Mouse (Mus musculus): Measurements from ENCODE around the gene Inhbe.

The Inhbe gene

GRCm38 (mm10) chr10:127343029-127343428, 11.2 kb downstream of the Inhbe start:
- DNase-seq (ENCODE audit: low read depth), result no peak

DNA sequence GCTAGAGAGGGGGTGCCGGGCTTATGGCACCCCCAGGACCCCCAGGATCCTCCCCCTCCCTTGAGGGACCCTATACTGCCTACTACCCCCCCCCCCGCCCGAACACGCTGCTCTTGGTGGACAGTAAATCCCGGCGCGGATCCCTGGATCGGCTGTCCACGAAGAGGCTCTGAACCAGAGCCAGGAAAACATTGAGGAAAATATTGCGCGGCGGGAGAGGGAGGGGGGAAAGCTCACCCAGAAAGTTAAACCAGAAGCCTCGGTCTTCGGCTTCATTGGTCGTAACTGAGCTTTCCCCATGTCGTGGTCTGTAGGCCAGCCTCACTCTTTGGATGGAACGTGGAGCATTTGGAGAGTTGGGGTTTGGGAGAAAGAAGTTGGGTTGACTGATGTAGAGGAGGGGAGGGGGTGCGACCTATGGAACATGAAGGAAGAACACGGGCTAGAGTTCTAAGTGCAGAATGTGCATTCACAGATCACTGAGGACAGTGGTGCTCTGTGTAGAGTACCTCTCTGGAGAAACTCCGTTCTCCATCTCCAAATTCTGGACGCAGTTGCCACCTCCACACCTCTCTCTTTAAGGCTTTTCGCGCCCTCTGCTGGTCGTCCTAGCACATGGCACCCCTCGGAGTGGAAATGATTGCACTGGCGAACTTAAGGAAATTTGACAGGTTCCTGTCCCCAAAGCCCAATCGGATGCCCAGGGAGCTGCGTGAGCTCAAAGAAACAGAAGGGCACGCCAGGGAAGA, 12.1 kb downstream of the Inhbe start, which contains the start of gene Gli1:
Gli1 (minus strand) TSS at position 84 of the 749 bp plus-strand sequence.
- peak; percentile 84 for DNase-seq (ENCODE audit: low read depth)

DNA sequence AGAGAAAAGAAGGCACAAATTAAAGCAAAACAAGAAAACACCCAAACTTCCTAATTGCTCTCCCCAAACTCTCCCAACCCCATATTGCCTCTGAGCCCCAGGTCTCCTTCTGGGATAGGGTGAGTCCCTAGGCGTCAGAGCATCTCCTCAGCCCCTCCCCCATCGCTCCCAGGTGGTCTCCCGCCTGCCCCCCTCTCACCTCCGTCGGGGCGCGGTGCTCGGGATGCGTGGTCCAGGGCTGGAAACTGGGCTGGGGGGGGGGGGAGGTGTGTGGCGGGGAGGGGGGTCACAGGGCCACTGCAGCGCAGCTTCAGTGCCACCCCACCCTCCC, 12.9 kb downstream of the Inhbe start:
- DNase-seq (ENCODE audit: low read depth), result no peak

DNA sequence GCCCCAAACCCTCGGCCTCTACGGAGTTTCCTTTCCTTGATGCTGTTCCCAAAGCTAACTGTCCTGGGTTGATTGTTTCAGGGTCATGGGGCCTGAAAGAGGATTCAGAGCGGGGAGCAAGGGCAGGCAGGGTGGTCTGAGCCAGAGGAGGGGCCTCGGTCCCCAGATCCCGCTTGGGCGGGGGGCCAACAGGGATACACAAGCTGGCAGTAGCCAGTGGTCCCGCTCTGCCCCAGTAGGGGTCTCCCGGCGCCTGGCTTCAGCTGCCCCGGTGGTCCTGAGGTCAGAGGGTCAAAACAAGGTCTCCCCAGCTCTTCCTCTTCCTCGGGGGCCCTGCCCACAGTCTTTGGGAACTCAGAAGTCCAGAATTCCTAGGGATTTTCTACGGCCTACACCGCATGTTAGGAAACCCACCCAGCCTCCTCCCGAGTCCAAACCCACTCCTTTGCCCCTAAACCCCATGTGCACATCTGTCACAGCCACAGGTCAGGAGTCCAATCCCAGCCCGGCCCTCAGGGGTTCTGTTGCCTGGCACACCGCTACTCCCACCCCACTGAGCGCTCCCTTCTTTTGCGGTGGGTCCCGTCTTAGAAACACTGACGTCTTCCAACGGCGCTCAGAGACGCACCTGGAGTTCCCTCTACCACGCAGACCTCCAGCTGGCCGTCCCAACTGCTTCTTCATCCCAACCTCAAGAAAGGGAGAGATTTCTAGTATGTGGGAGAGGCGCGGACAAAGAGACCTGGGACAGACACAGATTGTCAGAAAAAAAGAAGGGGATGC, 13.4 kb downstream of the Inhbe start:
- DNase-seq (ENCODE audit: low read depth), result no peak

- DNase-seq (ENCODE audit: low read depth), result no peak
Observed at GRCm38 (mm10) chr10:127339683-127340576, 14.3 kb downstream of the Inhbe start.

DNA sequence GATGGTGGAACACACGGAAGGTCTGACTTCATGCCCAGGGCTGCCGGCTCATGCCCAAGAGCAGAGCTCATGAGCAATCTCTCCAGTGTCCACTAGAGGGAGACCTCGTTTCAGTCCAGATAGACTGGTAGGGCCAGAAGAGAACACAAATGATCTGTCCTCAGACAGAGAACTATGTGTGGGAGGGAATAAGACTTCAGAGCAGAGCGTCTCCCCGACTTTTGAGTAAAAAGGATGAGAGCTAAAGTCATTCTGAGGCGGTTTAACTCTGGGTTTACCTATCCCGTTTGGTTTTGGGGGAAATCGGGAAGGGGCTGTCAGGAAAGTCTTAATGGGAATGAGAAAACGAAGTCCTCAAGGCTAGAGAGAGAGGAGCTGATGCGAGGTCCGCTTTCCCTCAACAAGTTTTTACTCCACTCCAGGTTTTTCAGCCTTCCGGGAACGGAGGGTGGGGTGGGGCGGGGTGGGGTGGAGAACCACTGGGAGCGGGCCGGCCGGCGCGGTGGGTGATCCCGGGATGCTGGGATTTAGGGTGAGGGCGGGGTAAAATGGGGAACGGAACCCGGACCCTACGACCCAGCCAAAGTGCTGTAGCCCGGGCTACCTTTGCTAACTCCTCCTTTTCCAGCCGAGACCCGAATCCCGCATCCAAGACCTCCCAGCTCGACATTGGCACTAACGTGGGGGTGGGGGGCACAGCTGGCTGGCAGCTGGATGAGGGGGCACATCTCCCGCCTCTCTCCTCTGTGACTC, 15.1 kb downstream of the Inhbe start:
- peak; percentile 87 for DNase-seq (ENCODE audit: low read depth)

- DNase-seq (ENCODE audit: low read depth), result no peak
Observed at GRCm38 (mm10) chr10:127337536-127338099, 16.6 kb downstream of the Inhbe start.

GRCm38 (mm10) chr10:127336952-127337351, 17.3 kb downstream of the Inhbe start:
- no peak for DNase-seq (ENCODE audit: low read depth)

- no peak for DNase-seq (ENCODE audit: low read depth)
Observed at GRCm38 (mm10) chr10:127335271-127335670, 18.9 kb downstream of the Inhbe start.

DNA sequence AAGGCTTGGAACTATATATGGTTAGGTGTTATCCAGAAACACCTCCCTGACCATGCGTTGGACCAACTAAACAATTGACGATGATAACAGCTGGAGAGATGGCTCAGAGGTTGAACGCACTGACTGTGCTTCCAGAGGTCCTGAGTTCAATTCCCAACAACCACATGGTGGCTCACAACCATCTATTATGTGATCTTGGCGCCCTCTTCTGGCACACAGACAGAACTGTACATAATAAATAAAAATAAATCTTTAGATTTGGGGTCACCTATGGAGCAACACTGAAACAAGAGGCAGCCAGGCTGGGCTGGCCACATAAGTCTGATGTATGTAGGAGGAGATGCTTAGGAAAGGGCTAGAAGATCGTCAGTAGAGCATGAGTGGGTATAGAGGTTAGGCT, 21.1 kb downstream of the Inhbe start:
- no peak for DNase-seq (ENCODE audit: low read depth)

DNA sequence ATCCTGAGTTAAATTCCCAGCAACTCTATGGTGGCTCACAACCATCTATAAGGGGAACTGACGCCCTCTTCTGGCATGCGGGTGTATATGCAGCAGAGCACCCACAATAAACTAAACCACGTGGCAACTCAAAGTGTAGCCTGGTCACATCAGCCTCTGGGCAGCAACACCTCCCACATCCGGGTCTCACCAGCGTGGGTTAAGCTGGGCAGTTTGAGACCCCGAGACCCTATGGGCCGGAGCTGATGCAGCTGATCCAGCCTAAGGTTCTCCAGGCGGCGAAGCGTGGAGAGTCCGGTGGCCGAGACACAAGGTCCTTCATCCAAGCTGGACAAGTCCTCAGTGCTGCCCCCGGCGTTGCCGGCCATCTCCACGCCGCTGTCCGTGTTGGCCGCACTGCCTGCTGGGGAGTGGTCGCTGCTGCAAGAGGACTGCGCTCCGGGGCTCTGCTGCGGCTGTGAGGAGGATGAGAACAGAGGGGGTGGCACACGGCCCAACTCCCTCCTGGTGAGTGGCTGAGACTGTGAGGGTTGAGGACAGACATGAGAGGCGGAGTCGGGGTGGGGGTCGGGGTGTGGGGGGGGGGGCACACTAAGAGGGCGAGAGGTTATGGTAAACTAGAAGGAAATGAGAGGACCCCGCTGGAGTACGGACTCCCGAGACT, 21.9 kb downstream of the Inhbe start:
- DNase-seq (ENCODE audit: low read depth), result no peak

DNA sequence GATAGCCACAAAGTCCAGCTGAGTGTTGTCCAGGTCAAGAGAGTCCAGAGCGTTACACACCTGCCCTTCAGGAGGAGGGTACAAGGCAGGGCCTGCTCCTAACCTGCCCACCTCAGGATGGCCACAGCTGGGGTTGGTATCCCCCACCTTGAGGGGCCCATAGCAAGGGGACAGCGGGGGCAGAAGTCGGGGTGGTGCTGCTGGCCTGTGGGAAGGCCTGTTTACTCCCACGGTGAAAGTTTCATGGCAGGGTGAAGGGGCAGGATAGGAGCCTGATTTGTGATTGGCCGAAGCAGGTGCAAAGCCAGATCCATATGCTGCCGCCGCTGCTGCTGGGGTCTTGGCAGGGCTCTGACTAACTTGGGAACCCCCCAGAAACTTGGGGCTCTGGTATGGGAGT, 24.0 kb downstream of the Inhbe start:
- DNase-seq (ENCODE audit: low read depth), result no peak

DNA sequence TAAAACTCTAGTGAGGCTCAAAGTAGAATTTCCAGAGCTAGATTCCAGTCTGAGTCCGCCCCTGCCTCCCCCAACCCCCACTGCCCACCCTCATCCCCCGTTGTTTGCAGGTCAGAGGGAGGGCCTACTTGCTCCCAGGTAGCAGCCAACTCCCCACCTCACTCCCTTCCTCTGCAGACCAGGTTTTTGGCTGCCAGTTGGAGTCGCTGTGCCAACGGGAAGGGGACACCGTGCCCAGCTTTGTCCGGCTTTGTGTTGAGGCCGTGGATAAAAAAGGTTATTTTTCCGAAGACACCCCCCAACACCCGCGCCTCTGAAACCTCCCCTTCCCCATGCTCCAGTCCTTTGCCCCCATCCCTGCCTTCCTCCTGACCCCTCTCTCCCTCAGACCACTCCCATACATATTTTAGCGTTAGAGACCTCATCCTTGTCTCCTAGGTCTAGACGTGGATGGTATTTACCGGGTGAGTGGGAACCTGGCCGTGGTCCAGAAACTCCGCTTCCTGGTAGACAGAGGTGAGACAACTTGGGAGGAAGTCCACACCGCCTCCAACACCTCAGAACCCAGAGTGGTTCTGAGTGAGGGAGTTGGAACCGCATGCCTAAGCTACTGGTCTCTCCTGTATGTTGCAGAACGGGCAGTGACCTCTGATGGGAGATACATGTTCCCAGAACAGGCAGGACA, 26.6 kb downstream of the Inhbe start:
- DNase-seq (ENCODE audit: low read depth), result no peak

DNA sequence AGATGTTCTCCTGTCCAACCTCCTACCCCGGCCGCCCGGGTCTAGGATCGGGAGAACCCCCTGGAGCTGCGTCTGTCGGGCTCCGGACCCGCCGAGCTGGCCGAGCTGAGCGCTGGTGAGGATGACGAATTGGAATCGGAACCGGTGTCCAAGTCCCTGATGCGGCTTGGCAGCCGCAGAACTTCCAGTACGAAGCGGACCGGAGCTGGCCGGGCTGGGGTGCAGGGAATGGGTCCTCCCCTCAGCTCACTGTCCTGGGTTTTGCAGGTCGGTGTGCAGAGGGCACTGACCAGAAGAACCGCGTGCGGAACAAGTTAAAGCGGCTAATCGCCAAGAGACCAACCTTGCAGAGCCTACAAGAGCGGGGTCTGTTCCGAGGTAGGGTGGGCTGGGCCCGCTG, 27.4 kb downstream of the Inhbe start:
- DNase-seq (ENCODE audit: low read depth), result no peak

DNA sequence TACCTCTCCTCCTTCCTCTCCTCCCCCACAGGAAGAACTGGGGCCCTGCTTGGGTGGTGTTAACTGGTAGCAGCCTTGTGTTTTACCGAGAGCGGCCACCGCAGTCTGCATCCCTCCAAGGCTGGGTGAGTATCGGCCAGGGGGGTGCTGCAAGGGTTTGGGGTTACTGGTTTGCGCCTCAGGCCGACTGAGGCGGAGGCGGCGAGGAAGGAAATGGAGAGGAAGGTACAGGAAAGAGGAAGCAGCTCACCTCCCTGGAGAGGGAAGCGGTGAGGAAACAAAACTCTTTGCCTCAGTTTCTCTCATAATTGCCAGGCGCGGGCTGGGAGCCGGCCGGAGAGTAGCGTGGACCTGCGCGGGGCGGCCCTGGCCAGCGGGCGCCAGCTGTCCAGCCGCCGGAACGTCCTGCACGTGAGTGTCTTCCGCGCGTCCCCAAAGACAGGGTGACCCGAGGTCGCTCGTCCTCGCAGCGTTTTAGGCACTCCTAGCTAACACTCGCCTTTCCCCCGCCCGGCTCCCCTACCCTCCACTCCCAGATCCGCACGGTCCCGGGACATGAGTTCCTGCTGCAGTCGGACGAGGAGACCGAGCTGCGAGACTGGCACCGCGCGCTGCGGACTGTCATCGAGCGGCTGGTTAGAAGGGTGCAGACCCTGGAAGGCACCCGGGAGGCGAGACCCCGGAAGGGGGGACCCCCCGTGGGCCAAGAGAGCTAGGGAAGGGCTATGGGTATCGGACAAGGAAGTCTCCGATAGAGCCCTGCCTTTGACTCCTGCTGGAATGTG, 28.0 kb downstream of the Inhbe start:
- no peak for DNase-seq (ENCODE audit: low read depth)

GRCm38 (mm10) chr10:127325454-127326016, 28.7 kb downstream of the Inhbe start:
- no peak for DNase-seq (ENCODE audit: low read depth)

DNA sequence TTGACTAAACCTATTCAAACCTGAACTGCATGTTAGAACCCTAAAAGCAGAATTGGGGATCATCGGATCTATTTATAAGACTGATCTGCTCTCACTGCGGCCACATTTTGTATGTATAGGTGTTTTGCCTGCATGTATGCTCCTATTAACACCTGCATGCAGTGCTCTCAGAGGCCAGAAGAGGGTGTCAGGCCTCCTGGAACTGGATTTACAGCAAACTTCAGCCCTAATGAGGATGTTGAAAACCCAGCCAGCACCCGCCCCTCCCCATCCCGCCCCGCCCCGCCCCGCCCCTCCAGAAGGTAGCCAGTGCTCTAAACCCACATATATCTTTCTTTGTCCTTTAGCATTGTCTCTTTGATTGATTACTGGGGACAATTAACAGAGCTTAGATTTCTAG, 29.7 kb downstream of the Inhbe start:
- DNase-seq (ENCODE audit: low read depth), result peak; percentile 84

- DNase-seq (ENCODE audit: low read depth), result no peak
Observed at GRCm38 (mm10) chr10:127323131-127323855, 30.9 kb downstream of the Inhbe start.
